Mouse (Mus musculus) retina, embryonic 14.5 days (tissue): ENCODE measurements around the gene Siae.

Experiments
- DNase-seq: peaks from one replicate; pipeline ENCODE4 v3.0.0-alpha.2; 2015; ENCODE audit warnings: low spot score

The Siae gene

GRCm38 (mm10) chr9:37554838-37555748, at the start of gene Siae:
Siae (plus strand) TSS chr9:37555698.
- DNase-seq: no peak

- no peak for DNase-seq
Observed at GRCm38 (mm10) chr9:37506023-37506422, 49.5 kb upstream of the Siae start.

- DNase-seq: no peak
Observed at GRCm38 (mm10) chr9:37512097-37512496, 43.4 kb upstream of the Siae start.

- no peak for DNase-seq
Observed at GRCm38 (mm10) chr9:37514456-37514855, 41.0 kb upstream of the Siae start.

GRCm38 (mm10) chr9:37517467-37517866, 38.0 kb upstream of the Siae start:
- DNase-seq: no peak

- no peak for DNase-seq
Observed at GRCm38 (mm10) chr9:37518991-37519390, 36.5 kb upstream of the Siae start.

GRCm38 (mm10) chr9:37519995-37520394, 35.5 kb upstream of the Siae start:
- DNase-seq: no peak

GRCm38 (mm10) chr9:37525461-37525860, 30.0 kb upstream of the Siae start:
- no peak for DNase-seq

GRCm38 (mm10) chr9:37526443-37527395, 28.8 kb upstream of the Siae start:
- no peak for DNase-seq

GRCm38 (mm10) chr9:37527396-37528224, 27.9 kb upstream of the Siae start, which contains the start of gene Esam:
Esam (plus strand) TSS chr9:37528078.
- DNase-seq: no peak

GRCm38 (mm10) chr9:37528225-37528970, 27.1 kb upstream of the Siae start:
- DNase-seq: no peak

GRCm38 (mm10) chr9:37530031-37530887, 25.2 kb upstream of the Siae start:
- DNase-seq: peak; percentile 47

- DNase-seq: peak; percentile 86
Observed at GRCm38 (mm10) chr9:37530888-37531705, 24.4 kb upstream of the Siae start.

- DNase-seq: no peak
Observed at GRCm38 (mm10) chr9:37536851-37537250, 18.6 kb upstream of the Siae start.

GRCm38 (mm10) chr9:37537658-37538250, 17.7 kb upstream of the Siae start:
- DNase-seq: no peak

GRCm38 (mm10) chr9:37539170-37540025, 16.1 kb upstream of the Siae start, which contains the start of gene Vsig2:
Vsig2 (plus strand) TSS chr9:37539255.
- DNase-seq: no peak

- DNase-seq: no peak
Observed at GRCm38 (mm10) chr9:37540226-37540625, 15.3 kb upstream of the Siae start.
